Mouse (Mus musculus) midbrain, embryonic 10.5 days (tissue): ENCODE data around the gene Rad54l2. TPM values are rescaled to one million over a fixed set of nuclear protein-coding genes. Genes with fewer than 3 reads are reported as not detected.

Source experiments
- DNase-seq: peaks from one replicate; pipeline ENCODE4 v3.0.0-alpha.2; 2017; ENCODE audit warnings: low spot score
- H3K27ac ChIP-seq: fragments of 300-500 bp; sonication (generic); replicated peaks from 2 replicates; pipeline ENCODE4 v1.5.1; 2016; ENCODE audit warnings: mild to moderate bottlenecking
- H3K27me3 ChIP-seq: fragments of 300-500 bp; sonication (generic); 2 replicates; pipeline ENCODE4 v1.6.1; 2016; ENCODE audit warnings: low read depth, mild to moderate bottlenecking; ENCODE audit not compliant: poor library complexity, severe bottlenecking
- H3K36me3 ChIP-seq: fragments of 300-500 bp; sonication (generic); 2 replicates; pipeline ENCODE4 v1.6.1; 2016; ENCODE audit warnings: mild to moderate bottlenecking, moderate library complexity
- H3K4me1 ChIP-seq: fragments of 300-500 bp; sonication (generic); 2 replicates; pipeline ENCODE4 v1.6.1; 2016
- H3K4me3 ChIP-seq: fragments of 300-500 bp; sonication (generic); 2 replicates; pipeline ENCODE4 v1.5.1; 2016; ENCODE audit warnings: mild to moderate bottlenecking, moderate library complexity
- H3K9me3 ChIP-seq: fragments of 300-500 bp; sonication (generic); replicated peaks from 2 replicates; pipeline ENCODE4 v1.6.1; 2016; ENCODE audit warnings: mild to moderate bottlenecking
- WGBS: fragments of 180-500 bp; shearing (Covaris S2); methylation state at CpG from one replicate; pipeline ENCODE4 v1.1.7; 2016; 5-methylcytosine and 5-hydroxymethylcytosine counted together
- polyA plus RNA-seq: library from polyadenylated mRNA; unstranded; fragments of >200 nt; fragmentation: Nextera tagmentation; extraction: Ambion mirVana; gene quantifications from 2 replicates; pipeline ENCODE4 v1.2.1, GENCODE M21; 2016

Gene Rad54l2
- polyA plus RNA-seq, 1 experiment from 2014 or later, result 9.0 TPM

GRCm38 (mm10) chr9:106638154-106638553 is 150.8 kb downstream of the Rad54l2 start:
- Histone ChIP-seq H3K4me3 (no peak overlapping the region), H3K9me3 (no peaks in the 10 kb centered on the region)
- 93% methylated on average over 8 of the region's 8 CpGs for WGBS

More at GRCm38 (mm10) chr9:106638154-106638553, 150.8 kb downstream of the Rad54l2 start:
- Histone ChIP-seq H3K36me3 (no peaks in the 10 kb centered on the region), H3K4me1 (peaks cover 7% of the 10 kb centered on the region), H3K27ac (no peak overlapping the region), H3K27me3 (no peaks in the 10 kb centered on the region)
- no peak for DNase-seq

Other genes with a start within 250 kb of the Rad54l2 start
- gene Iqcf3, start 227.6 kb downstream of the Rad54l2 start, polyA plus RNA-seq, result not detected in 2 replicates
- gene Iqcf4, start 218.2 kb downstream of the Rad54l2 start, polyA plus RNA-seq, result not detected in 2 replicates
- gene Iqcf6, start 162.6 kb downstream of the Rad54l2 start, polyA plus RNA-seq, result not detected in 2 replicates
- gene Grm2, start 133.1 kb downstream of the Rad54l2 start, polyA plus RNA-seq, result 11.8 and 18.9 TPM in 2 replicates
- gene Tex264, start 103.3 kb downstream of the Rad54l2 start, polyA plus RNA-seq, result 26.4 and 30.2 TPM in 2 replicates
- 33.6 and 35.7 TPM in 2 replicates for gene Dcaf1, start 32.7 kb upstream of the Rad54l2 start, polyA plus RNA-seq
- gene Rbm15b, start 98.2 kb upstream of the Rad54l2 start, polyA plus RNA-seq, result 15.0 and 15.5 TPM in 2 replicates
- 231 and 297 TPM in 2 replicates for gene Manf, start 102.8 kb upstream of the Rad54l2 start, polyA plus RNA-seq